Mouse (Mus musculus) cortical plate, adult 2 months (tissue): ENCODE data around the gene Ccl5.
"Not testable (repeated sequence)": the region's sequence is repeated elsewhere in the genome, so short reads cannot be mapped to it uniquely, and the experiment has no call there.

ENCODE experiments used
- CTCF ChIP-seq: fragments of 200-500 bp; IDR thresholded peaks from 2 replicates; pipeline ENCODE4 v1.5.1; 2011; ENCODE audit warnings: mild to moderate bottlenecking, control low read depth, low read length; ENCODE audit not compliant: insufficient read depth; ENCODE audit errors: extremely low read depth
- POLR2A ChIP-seq: fragments of 200-500 bp; IDR thresholded peaks from 2 replicates; pipeline ENCODE4 v1.6.1; 2011; ENCODE audit warnings: mild to moderate bottlenecking, low read length, control low read depth; ENCODE audit not compliant: insufficient read depth; ENCODE audit errors: extremely low read depth

DNA sequence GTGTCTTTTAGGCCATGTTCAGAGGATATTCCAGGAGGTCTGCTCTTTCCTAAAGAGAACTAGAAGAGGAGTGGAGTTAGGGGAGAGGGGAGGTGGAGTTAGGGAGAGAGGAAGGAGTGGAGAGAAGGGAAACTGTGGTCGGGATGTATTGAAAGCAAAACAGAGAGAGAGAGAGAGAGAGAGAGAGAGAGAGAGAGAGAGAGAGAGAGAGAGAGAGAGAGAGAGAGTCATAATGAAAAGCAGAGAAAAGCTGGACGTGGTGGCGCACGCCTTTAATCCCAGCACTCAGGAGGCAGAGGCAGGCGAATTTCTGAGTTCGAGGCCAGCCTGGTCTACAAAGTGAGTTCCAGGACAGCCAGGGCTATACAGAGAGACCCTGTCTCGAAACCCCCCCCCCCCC lies 20.7 kb upstream of the Ccl5 start:
- not testable (repeated sequence) for TF ChIP-seq CTCF, POLR2A
